Mouse (Mus musculus) gonadal fat pad, adult 2 months (tissue): ENCODE measurements around the gene Prr5l. TPM values are rescaled to one million over a fixed set of nuclear protein-coding genes. Genes with fewer than 3 reads are reported as not detected.

ENCODE experiments used
- DNase-seq: peaks from one replicate; pipeline ENCODE4 v3.0.0-alpha.2; 2012; ENCODE audit warnings: low read depth
- polyA plus RNA-seq: library from polyadenylated mRNA; depleted of rRNA; stranded (reverse); fragments of >200 nt; gene quantifications from 2 replicates; pipeline ENCODE4 v1.2.3, GENCODE M21; 2012

Prr5l gene
- polyA plus RNA-seq, 1 experiment, result 5.8 TPM

GRCm38 (mm10) chr2:101822785-101823184 is 60.0 kb downstream of the Prr5l start:
- no peak for DNase-seq

GRCm38 (mm10) chr2:101820816-101821215 is 62.0 kb downstream of the Prr5l start:
- DNase-seq, result no peak

DNA sequence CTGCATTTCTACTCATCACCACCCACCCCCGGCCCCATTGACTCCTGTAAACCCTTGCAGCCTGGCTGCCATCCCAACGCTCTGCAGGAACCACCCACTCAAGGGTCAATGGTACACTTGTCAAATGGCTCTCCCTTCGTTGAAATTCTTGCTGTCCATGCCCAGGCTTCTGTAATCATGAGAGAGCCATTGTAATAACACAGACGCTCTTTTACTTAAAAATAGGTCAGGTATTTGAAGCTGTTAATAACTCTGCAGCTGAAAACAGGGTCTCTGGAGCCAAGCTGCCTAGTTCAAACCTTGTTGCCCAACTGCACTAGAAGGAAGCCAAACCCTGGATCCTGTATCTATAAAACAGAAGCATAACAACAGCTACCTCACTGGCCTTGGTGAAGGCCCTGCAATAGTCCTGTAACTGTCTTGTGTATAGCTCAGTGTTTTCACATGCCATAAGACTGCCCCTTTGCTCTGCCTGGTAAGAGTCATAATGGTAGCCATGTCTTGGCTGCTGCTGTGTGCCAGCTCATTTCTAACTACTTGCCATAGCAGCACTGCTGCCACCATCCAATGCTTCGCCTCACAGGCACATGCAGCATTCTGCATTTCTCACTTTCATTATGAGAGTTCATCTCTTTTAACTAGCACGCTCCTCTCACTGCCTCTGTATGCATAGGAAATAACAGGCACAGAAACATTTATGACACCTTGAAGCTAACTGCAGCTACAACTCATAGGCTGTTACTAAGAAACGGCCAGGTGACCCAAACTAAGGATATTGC is 63.7 kb downstream of the Prr5l start:
- no peak for DNase-seq

DNA sequence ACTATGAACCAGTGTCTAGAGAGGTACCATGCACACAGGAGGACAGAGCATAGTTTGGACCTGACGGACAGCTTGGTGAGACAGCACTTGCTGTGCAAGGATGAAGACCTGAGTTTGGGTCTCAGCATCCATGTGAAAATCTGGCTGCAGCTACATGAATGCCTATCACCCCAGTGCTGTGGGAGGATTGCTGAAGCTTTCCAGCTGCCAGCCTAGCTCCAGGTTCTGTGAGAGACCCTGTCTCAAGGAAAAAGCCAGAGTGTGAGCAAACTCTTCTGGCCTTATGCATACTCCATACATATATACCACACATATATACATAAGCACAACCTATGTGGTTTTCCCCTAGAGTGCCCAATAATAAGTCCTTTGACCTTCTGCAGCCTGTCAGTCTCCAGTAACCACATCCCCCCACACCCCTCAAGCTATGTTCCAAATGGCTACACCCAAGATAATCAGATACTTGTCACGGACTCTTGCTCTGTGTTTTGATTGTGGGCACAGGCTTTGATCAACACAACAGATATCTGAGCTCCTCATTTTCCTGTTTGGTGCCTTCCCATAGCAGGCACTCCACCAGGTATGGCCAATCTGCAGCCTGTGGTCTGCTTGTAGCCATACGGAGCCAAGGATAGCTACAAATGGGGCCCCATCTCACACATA is 66.0 kb downstream of the Prr5l start:
- DNase-seq, result no peak

DNA sequence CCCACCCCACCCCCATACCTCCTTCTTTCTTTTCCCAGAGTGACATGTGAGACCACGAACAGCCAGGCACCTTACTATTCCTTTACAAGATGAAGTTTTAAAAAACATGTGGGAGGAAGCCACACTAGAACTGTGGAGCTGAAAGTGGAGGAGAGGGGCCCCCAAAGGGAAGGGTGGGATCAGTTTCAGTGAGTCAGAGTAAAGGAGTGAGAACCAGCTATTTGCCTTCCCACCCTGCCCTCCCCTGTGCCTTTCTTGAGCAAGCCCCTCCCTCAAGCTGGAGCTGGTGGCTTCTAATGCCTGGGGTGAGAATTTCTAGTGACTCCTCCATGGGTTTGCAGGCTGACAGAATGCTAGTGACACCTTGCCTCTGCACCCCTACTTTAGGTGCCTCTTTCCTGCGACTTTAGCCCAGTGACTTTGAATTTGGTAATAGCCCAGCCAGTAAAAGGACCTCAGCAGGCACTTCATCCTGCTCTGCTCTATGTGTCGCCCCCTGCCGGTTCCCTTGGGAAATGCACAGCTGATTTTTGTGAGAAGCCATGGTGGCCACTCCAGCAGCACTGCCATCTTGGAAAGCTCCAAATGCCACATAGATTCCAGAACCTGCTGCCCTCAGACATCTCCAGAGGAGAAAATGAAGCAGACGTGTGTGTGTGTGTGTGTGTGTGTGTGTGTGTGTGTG is 67.4 kb downstream of the Prr5l start:
- no peak for DNase-seq

DNA sequence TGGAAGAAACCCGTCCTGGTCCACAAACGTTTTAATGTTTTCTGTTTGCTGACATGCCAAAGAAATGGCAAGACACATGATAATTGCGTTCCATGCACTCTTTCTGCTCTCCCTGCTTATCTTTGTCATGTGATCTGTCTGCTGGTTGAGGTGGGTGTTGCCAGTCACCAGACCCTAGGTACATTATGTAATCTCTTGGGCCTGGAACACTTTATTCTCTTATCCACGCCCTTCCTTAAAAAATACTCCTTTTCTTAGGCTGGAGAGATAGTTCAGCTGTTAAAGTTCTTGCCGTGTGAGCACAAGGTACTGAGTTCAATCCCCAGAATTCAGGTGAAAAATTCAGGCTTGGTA is 68.6 kb downstream of the Prr5l start:
- DNase-seq, result no peak

GRCm38 (mm10) chr2:101813581-101814271 is 69.1 kb downstream of the Prr5l start:
- no peak for DNase-seq

DNA sequence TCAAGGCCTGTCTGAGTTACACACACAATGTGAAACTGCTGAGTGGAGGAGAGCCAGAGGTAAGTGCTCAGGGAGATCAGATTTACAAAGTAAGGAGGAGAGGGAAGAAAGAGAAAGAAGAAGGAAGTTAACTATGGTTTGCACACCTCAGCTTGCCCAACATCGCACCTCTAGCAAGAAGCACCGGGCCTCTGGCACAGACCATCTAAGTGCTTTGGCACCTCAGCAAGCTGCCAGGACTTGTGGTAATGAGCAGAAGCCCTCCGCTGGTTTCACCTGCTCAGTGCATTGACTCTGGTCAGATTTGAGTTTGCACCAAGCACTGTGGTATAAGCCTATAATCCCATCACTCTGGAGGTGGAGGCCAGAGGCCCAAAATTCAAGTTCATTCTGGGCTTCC is 70.9 kb downstream of the Prr5l start:
- no peak for DNase-seq

- no peak for DNase-seq
Observed at GRCm38 (mm10) chr2:101810774-101811173, 72.1 kb downstream of the Prr5l start.

DNA sequence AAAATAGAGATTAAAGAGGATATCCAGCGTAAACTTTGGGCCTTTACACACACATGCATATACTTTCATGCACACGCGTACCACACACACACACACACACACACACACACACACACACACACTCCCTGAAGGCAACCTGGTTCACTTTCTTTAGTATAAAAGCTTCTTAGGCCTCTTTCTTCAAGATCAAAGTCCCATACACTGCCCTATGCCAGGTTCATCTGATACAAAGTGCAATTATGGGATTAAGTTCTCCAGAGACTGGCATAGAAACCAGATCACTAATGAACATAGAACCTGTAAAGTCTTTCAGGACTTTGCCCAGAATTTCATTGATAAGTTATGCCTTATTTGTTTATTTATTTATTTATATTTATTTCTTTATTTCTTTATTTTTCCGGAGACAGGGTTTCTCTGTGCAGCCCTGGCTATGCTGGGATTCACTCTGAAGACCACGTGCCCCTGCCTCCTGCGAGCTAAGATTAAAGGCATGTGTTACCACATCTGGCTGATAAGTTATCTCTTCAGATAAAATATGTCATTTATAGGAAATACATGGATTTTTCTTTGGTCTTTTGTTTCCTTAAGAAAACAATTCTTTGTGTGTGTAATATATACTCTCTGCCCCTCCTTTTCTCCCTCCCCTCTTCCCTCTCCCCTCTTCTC is 73.1 kb downstream of the Prr5l start:
- DNase-seq, result no peak

DNA sequence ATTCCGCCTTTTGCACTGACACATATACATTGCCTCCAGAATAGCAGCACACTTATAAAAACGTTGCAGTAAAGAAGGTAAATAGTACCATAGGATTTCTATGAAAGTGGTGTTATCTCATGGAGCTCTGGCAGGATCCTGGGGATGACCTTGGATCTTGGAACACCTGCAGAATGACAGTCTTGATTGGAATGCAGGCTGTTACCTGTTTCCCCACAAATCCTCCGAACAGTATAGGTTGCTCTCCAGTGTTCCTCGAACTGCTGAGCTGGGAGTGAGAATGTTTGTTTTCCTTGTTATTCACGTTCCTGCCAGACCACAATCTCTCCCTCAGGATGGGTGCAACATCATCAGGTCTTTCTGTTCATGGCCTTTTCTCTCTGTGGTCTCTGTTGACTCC is 75.1 kb downstream of the Prr5l start:
- no peak for DNase-seq

DNA sequence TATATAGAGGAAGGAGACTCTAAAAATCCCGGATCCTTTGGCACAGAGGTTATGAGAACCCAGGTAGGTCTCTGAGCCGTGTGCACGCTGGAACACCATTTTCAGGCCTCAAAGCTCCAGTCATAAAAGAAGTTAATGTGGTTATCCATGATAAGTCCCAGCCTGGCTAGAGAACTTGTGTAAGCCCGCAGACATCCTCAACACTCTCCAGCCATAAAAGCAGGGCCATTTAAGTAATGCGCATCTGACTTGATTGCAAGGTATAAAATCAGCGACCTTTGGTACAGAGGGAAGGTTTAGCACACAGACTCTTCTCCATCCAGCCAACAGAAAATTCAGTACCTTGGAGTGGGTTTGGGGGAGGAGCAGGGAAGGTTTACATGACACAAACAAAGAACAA is 80.6 kb downstream of the Prr5l start:
- no peak for DNase-seq

GRCm38 (mm10) chr2:101797901-101798250 is 85.0 kb downstream of the Prr5l start:
- no peak for DNase-seq

GRCm38 (mm10) chr2:101797166-101797900 is 85.5 kb downstream of the Prr5l start:
- DNase-seq, result no peak

DNA sequence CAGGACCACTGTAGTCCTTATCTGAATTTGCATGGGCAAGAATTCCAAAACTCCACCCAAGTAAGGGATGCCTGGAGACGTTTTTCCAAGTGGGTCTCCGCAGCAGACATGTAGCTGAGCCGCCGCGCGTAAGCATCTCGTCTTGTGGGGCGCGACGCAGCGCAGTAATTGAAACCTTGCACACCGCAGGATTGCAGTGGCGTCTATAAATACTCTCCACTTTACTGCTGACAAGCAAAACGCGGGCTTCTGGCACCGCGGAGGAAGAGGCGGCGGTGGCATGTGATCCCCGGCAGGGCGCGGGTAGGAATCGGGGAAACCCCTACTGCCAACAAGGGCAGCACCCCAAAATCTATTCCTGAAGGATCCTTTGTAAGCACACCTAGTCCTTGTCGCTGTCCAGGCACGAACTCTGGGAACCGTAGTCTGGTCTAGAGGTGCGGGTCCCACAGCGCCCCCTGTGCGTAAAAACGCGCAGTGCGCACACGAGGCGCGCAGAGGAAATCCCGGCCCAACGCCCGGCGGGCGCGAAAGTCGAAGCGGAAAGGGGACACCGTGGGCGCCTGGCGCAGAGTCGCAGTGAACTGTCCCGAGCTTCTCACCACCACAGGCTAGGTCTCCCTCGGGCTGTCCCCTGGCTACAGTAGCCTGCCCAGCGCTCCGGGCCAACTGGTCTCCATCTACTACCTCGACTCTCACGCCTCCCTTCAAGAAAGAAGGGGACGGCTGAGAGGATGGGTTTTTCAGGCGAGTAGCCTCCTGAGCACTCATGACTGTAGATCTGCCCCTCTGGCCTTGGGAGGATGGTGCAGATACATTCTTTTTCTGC is 86.3 kb downstream of the Prr5l start:
- no peak for DNase-seq

DNA sequence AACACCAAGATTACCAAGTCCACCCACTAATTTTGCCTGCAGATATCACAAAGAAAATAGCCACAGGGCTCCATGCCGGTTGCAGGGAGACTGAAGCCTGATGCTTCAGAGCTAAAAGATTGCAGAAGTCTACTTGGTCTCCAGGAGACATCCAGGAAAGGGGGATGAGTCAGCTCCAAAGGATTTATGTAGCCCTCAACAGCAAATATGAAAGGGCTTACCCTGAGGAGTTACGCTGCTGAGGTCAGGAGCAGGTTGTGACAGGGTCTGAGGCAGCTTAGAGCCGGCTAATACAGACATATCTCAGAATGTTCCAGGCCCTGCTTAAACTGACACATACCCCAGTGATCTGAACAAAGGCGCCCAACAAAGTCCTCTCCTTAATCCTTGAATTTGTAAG is 90.7 kb downstream of the Prr5l start:
- DNase-seq, result no peak

- no peak for DNase-seq
Observed at GRCm38 (mm10) chr2:101783255-101783654, 99.6 kb downstream of the Prr5l start.

DNA sequence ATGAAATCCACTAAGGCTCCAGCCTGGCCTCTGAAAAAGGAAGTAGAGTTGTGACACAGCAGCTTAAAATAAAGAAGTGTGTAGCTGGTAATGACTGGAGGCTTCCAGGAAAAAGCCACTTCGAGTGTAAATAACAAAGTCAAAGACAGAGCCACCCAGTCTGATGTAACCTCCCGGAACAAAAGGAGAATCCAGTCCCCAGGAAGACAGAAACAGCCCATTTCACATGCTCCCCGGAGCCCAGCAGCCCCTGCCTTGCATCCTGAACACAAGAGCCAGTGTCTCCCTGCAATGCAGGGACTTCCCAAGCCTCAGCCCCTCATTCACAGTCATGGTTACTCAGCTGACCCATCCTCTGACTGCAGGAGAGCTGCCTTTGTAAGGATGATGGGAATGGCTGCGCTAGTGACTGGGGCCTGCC is 101.5 kb downstream of the Prr5l start:
- DNase-seq, result no peak

DNA sequence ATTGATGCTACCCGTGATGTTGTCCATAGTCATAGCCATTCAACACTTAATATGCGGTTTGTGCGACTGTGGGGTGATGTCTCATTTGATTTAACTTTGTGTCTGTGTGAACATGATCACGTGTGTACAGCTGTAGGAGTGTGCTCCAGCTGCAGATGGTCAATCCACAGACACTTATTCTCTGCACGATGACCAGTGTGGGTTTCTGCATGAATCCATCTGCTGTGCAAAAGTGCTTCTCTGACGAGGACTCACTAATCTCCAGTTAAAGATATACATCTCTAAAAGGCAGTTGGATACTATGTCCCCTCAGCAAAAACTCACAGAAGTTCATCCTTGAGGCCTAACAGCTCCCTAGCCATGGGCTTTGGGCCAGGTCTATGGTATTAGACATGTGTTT is 104.7 kb downstream of the Prr5l start:
- no peak for DNase-seq

- no peak for DNase-seq
Observed at GRCm38 (mm10) chr2:101763503-101763902, 119.3 kb downstream of the Prr5l start.
